Mouse (Mus musculus): ENCODE data around the gene Afm. TPM values are rescaled to one million over a fixed set of nuclear protein-coding genes. Genes with fewer than 3 reads are reported as not detected.

The Afm gene
- polyA plus RNA-seq, 2 experiments: 11.1 to 16.8 TPM

DNA sequence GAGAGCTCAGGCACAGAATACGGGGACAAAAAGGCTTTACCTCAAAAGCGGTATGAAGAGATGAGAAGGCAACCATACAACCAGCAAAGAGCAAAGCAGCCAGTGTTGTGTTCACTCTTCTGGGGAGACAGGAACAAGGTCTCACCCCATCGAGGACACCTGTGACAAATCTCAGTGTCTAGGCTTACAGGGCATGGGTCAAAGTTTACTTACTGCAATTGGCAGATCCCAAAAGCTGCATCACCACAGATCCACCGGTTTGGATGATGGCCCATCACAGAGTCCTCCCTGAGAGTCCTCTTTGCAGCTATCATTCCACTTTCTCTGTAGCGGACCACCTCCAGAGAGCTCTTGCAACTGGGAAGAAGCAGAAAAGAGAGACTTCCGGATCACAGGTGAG, 3.2 kb upstream of the Afm start:
- no peak overlapping the region for H3K27ac ChIP-seq
- H3K27me3 ChIP-seq (ENCODE audit: control insufficient read depth, insufficient read depth, low read length): no peaks in the 10 kb centered on the region
- H3K4me3 ChIP-seq (ENCODE audit: insufficient read depth in 1 of 2, low read depth in 2 of 2, low read length in 2 of 2): no peak overlapping the region
- no peak overlapping the region for H3K9ac ChIP-seq (replicated peaks)
- ATAC-seq (ENCODE audit: insufficient read depth) (no peak), DNase-seq (ENCODE audit: low read depth in 3 of 3, low spot score in 3 of 3) (no peak)
- WGBS (ENCODE audit: insufficient replicate concordance): 64% methylated on average over 6 of the region's 6 CpGs
- no peaks in the 10 kb centered on the region for H3K9me3 ChIP-seq (ENCODE audit: control insufficient read depth, low read length)
- H3K36me3 ChIP-seq (replicated peaks; ENCODE audit: control insufficient read depth, insufficient read depth, low read depth): no peaks in the 10 kb centered on the region
- no peak for TF ChIP-seq CTCF (IDR thresholded peaks at IDR 0.05; ENCODE audit: low read depth)
- no peak for TF ChIP-seq EP300 (IDR thresholded peaks at IDR 0.05; ENCODE audit: low read depth)
- no peaks in the 10 kb centered on the region for H3K4me1 ChIP-seq (replicated peaks; ENCODE audit: control insufficient read depth in 2 of 2, insufficient read depth in 2 of 2, low read length in 1 of 2)
- H3K4me2 ChIP-seq (ENCODE audit: low read depth): no peak overlapping the region

- DNase-seq (ENCODE audit: low read depth in 3 of 3, low spot score in 3 of 3) (no peak), ATAC-seq (ENCODE audit: insufficient read depth) (no peak)
- H3K27ac ChIP-seq: no peak overlapping the region
- no peak overlapping the region for H3K4me3 ChIP-seq (ENCODE audit: insufficient read depth in 1 of 2, low read depth in 2 of 2, low read length in 2 of 2)
- WGBS (ENCODE audit: insufficient replicate concordance): 64% methylated on average over 8 of the region's 8 CpGs
- no peak for TF ChIP-seq EP300 (IDR thresholded peaks at IDR 0.05; ENCODE audit: low read depth)
- TF ChIP-seq CTCF (IDR thresholded peaks at IDR 0.05; ENCODE audit: low read depth): no peak
- no peaks in the 10 kb centered on the region for H3K27me3 ChIP-seq (ENCODE audit: control insufficient read depth, insufficient read depth, low read length)
- no peak overlapping the region for H3K9ac ChIP-seq (replicated peaks)
- no peaks in the 10 kb centered on the region for H3K9me3 ChIP-seq (ENCODE audit: control insufficient read depth, low read length)
- H3K4me2 ChIP-seq (ENCODE audit: low read depth): no peak overlapping the region
- peaks cover 0 to under 1% of the 10 kb centered on the region in 2 experiments; a peak in 1 of 4 replicates for H3K4me1 ChIP-seq (replicated peaks; ENCODE audit: control insufficient read depth in 2 of 2, insufficient read depth in 2 of 2, low read length in 1 of 2)
- no peaks in the 10 kb centered on the region for H3K36me3 ChIP-seq (replicated peaks; ENCODE audit: control insufficient read depth, insufficient read depth, low read depth)
These were observed 32.5 kb downstream of the Afm start for GRCm38 (mm10) chr5:90551191-90551590.

GRCm38 (mm10) chr5:90556052-90556451, 37.3 kb downstream of the Afm start:
- Histone ChIP-seq H3K4me3 (ENCODE audit: insufficient read depth in 1 of 2, low read depth in 2 of 2, low read length in 2 of 2) (no peak overlapping the region), H3K4me1 (replicated peaks; ENCODE audit: control insufficient read depth in 2 of 2, insufficient read depth in 2 of 2, low read length in 1 of 2) (peaks cover 0 to 4% of the 10 kb centered on the region in 2 experiments; a peak in 1 of 4 replicates), H3K27ac (no peak overlapping the region), H3K9me3 (ENCODE audit: control insufficient read depth, low read length) (no peaks in the 10 kb centered on the region), H3K9ac (replicated peaks) (no peak overlapping the region), H3K36me3 (replicated peaks; ENCODE audit: control insufficient read depth, insufficient read depth, low read depth) (no peaks in the 10 kb centered on the region), H3K4me2 (ENCODE audit: low read depth) (no peak overlapping the region), H3K27me3 (ENCODE audit: control insufficient read depth, insufficient read depth, low read length) (no peaks in the 10 kb centered on the region)
- no peak for ATAC-seq (ENCODE audit: insufficient read depth)
- TF ChIP-seq EP300 (IDR thresholded peaks at IDR 0.05; ENCODE audit: low read depth) (no peak), CTCF (IDR thresholded peaks at IDR 0.05; ENCODE audit: low read depth) (no peak)
- 36% methylated on average over 3 of the region's 3 CpGs for WGBS (ENCODE audit: insufficient replicate concordance)
- no peak for DNase-seq (ENCODE audit: low read depth in 3 of 3, low spot score in 3 of 3)

DNA sequence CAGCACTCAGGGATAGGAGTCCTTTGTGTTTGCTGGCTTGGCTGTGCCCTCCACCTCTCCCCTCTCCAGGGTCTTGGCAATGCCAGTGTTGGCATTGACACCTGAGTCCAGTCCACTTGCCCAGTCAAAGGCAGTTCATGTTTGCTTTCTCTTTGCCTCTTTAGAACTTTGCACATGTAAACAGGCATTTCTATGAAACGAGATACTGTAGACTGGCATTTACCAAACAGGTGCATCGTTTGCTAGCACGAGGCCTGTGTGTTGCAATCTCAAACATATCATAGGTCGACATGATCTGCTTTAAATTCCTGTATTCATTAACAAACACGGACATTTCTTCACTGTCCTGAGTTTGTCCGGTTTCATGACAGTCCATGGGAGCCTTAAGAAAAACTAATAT, 42.0 kb downstream of the Afm start, which contains the start of gene 5830473C10Rik:
Gene 5830473C10Rik (plus strand): TSS at position 365 of the 400 bp plus-strand sequence.
- peak in 1 of 3 experiments; percentile 10 for DNase-seq (ENCODE audit: low read depth in 3 of 3, low spot score in 3 of 3)
- H3K4me1 ChIP-seq (replicated peaks; ENCODE audit: control insufficient read depth in 2 of 2, insufficient read depth in 2 of 2, low read length in 1 of 2): peaks cover 0 to 4% of the 10 kb centered on the region in 2 experiments; a peak in 1 of 4 replicates
- TF ChIP-seq EP300 (IDR thresholded peaks at IDR 0.05; ENCODE audit: low read depth): no peak
- TF ChIP-seq CTCF (IDR thresholded peaks at IDR 0.05; ENCODE audit: low read depth): no peak
- H3K9ac ChIP-seq (replicated peaks): no peak within 1 kb of the TSS
- WGBS (ENCODE audit: insufficient replicate concordance): 53% methylated on average over 6 of the region's 6 CpGs
- no peak within 1 kb of the TSS; the same call in 1 of the 2 replicates for H3K27ac ChIP-seq
- no peaks in the 10 kb centered on the region for H3K36me3 ChIP-seq (replicated peaks; ENCODE audit: control insufficient read depth, insufficient read depth, low read depth)
- ATAC-seq (ENCODE audit: insufficient read depth): peak; percentile 51; the same call in 1 of the 2 replicates
- no peaks in the 10 kb centered on the region for H3K27me3 ChIP-seq (ENCODE audit: control insufficient read depth, insufficient read depth, low read length)
- no peak within 1 kb of the TSS for H3K4me2 ChIP-seq (ENCODE audit: low read depth)
- no peak within 1 kb of the TSS for H3K4me3 ChIP-seq (ENCODE audit: insufficient read depth in 1 of 2, low read depth in 2 of 2, low read length in 2 of 2)
- no peaks in the 10 kb centered on the region for H3K9me3 ChIP-seq (ENCODE audit: control insufficient read depth, low read length)

DNA sequence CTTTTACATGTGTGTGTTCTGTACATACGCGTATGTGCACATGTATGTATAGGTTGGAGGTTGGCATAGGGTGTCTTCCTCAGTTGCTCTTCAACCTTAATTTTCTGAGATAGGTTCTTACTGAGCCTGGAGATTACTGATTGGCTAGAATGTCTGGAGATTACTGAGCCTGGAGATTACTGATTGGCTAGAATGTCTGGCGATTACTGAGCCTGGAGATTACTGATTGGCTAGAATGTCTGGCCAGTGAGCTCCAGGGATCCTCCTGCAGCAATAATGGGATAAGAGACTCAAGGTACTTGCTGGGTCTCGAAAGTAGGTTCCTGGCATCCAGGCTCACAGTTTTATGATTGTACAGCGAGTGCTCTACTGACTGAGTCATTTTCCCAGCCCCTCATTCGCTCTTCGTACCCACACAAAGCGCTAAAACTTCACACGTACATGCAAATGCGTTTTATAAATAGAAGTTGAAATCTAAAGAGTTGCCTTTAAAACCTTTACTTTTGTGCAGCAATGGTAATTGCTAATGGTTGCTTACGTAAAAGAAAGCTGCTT, 43.1 kb downstream of the Afm start:
- Histone ChIP-seq H3K9me3 (ENCODE audit: control insufficient read depth, low read length) (no peaks in the 10 kb centered on the region), H3K4me3 (ENCODE audit: insufficient read depth in 1 of 2, low read depth in 2 of 2, low read length in 2 of 2) (no peak overlapping the region), H3K4me2 (ENCODE audit: low read depth) (no peak overlapping the region), H3K9ac (replicated peaks) (no peak overlapping the region), H3K4me1 (replicated peaks; ENCODE audit: control insufficient read depth in 2 of 2, insufficient read depth in 2 of 2, low read length in 1 of 2) (peaks cover 0 to 3% of the 10 kb centered on the region in 2 experiments; a peak in 1 of 4 replicates), H3K36me3 (replicated peaks; ENCODE audit: control insufficient read depth, insufficient read depth, low read depth) (no peaks in the 10 kb centered on the region), H3K27me3 (ENCODE audit: control insufficient read depth, insufficient read depth, low read length) (no peaks in the 10 kb centered on the region), H3K27ac (no peak overlapping the region)
- WGBS (ENCODE audit: insufficient replicate concordance): 75% methylated on average over 11 of the region's 11 CpGs
- DNase-seq (ENCODE audit: low read depth in 3 of 3, low spot score in 3 of 3) (no peak), ATAC-seq (ENCODE audit: insufficient read depth) (no peak)
- TF ChIP-seq CTCF (IDR thresholded peaks at IDR 0.05; ENCODE audit: low read depth) (no peak), EP300 (IDR thresholded peaks at IDR 0.05; ENCODE audit: low read depth) (no peak)
